Mouse (Mus musculus): ENCODE data around the gene Asprv1. TPM values are rescaled to one million over a fixed set of nuclear protein-coding genes. Genes with fewer than 3 reads are reported as not detected.

The Asprv1 gene
- polyA plus RNA-seq, 1 experiment from 2014 or later = 0.59 TPM

GRCm38 (mm10) chr6:86665560-86666307 is 37.8 kb downstream of the Asprv1 start:
- WGBS = 88% methylated on average over 17 of the region's 17 CpGs
- H3K4me2 ChIP-seq (ENCODE audit: low read depth, low read length, severe bottlenecking) = no peak overlapping the region

GRCm38 (mm10) chr6:86667061-86667460 is 39.1 kb downstream of the Asprv1 start:
- H3K9me3 ChIP-seq (ENCODE audit: control insufficient read depth, low read length) = no peaks in the 10 kb centered on the region
- no peak overlapping the region for H3K27ac ChIP-seq (ENCODE audit: low read depth, low read length)
- DNase-seq (ENCODE audit: low spot score) = no peak
- no peak overlapping the region for H3K4me2 ChIP-seq (ENCODE audit: low read depth, low read length, severe bottlenecking)
- ATAC-seq (replicated peaks; ENCODE audit: low FRiP score) = no peak
- H3K27me3 ChIP-seq (ENCODE audit: control insufficient read depth, insufficient read depth, low read length) = no peaks in the 10 kb centered on the region
- H3K36me3 ChIP-seq (ENCODE audit: control insufficient read depth, insufficient read depth, low read length) = no peaks in the 10 kb centered on the region; the same call in 1 of the 2 replicates
- H3K9ac ChIP-seq (ENCODE audit: low read length) = no peak overlapping the region
- 93% methylated on average over 10 of the region's 10 CpGs for WGBS
- no peak overlapping the region for H3K4me3 ChIP-seq (ENCODE audit: low read depth, low read length)
- H3K4me1 ChIP-seq (replicated peaks; ENCODE audit: control insufficient read depth, insufficient read depth, low read length) = peaks cover 3% of the 10 kb centered on the region; the same call in 1 of the 2 replicates

More at GRCm38 (mm10) chr6:86665560-86666307, 37.8 kb downstream of the Asprv1 start:
- H3K4me3 ChIP-seq (ENCODE audit: low read depth, low read length) = no peak overlapping the region
- DNase-seq (ENCODE audit: low spot score) (no peak), ATAC-seq (replicated peaks; ENCODE audit: low FRiP score) (no peak)
- no peak overlapping the region for H3K9ac ChIP-seq (ENCODE audit: low read length)
- no peak overlapping the region for H3K27ac ChIP-seq (ENCODE audit: low read depth, low read length)
- peaks cover 3% of the 10 kb centered on the region; the same call in 1 of the 2 replicates for H3K4me1 ChIP-seq (replicated peaks; ENCODE audit: control insufficient read depth, insufficient read depth, low read length)
- no peaks in the 10 kb centered on the region for H3K9me3 ChIP-seq (ENCODE audit: control insufficient read depth, low read length)
- H3K27me3 ChIP-seq (ENCODE audit: control insufficient read depth, insufficient read depth, low read length) = no peaks in the 10 kb centered on the region
- H3K36me3 ChIP-seq (ENCODE audit: control insufficient read depth, insufficient read depth, low read length) = no peaks in the 10 kb centered on the region; the same call in 1 of the 2 replicates

- ATAC-seq (replicated peaks; ENCODE audit: low FRiP score) = no peak
- H3K4me1 ChIP-seq (replicated peaks; ENCODE audit: control insufficient read depth, insufficient read depth, low read length) = peaks cover 3% of the 10 kb centered on the region; the same call in 1 of the 2 replicates
- 0 out of 2 replicates have a peak within 1 kb of the TSS, but pooled peaks have one; percentile 25 for H3K27ac ChIP-seq (ENCODE audit: low read depth, low read length)
- H3K9ac ChIP-seq (ENCODE audit: low read length) = peak within 1 kb of the TSS; percentile 72
- WGBS = under 1% methylated on average over 70 of the region's 76 CpGs
- peak within 1 kb of the TSS; percentile 92 for H3K4me2 ChIP-seq (ENCODE audit: low read depth, low read length, severe bottlenecking)
- H3K36me3 ChIP-seq (ENCODE audit: control insufficient read depth, insufficient read depth, low read length) = no peaks in the 10 kb centered on the region
- peak within 1 kb of the TSS; percentile 93 for H3K4me3 ChIP-seq (ENCODE audit: low read depth, low read length)
- H3K27me3 ChIP-seq (ENCODE audit: control insufficient read depth, insufficient read depth, low read length) = no peaks in the 10 kb centered on the region
- H3K9me3 ChIP-seq (ENCODE audit: control insufficient read depth, low read length) = no peaks in the 10 kb centered on the region
- DNase-seq (ENCODE audit: low spot score) = no peak
Observed at GRCm38 (mm10) chr6:86668580-86669239, 40.7 kb downstream of the Asprv1 start, which contains the start of gene Mxd1. Gene Mxd1, minus strand, starts transcription at chr6:86669161.

- Histone ChIP-seq H3K4me1 (replicated peaks; ENCODE audit: control insufficient read depth, insufficient read depth, low read length) (peaks cover 3% of the 10 kb centered on the region; the same call in 1 of the 2 replicates), H3K4me2 (ENCODE audit: low read depth, low read length, severe bottlenecking) (peak overlapping the region; percentile 83), H3K27ac (ENCODE audit: low read depth, low read length) (0 out of 2 replicates have a peak overlapping the region, but pooled peaks have one; percentile 25), H3K9ac (ENCODE audit: low read length) (peak overlapping the region; percentile 44), H3K27me3 (ENCODE audit: control insufficient read depth, insufficient read depth, low read length) (no peaks in the 10 kb centered on the region), H3K36me3 (ENCODE audit: control insufficient read depth, insufficient read depth, low read length) (no peaks in the 10 kb centered on the region), H3K9me3 (ENCODE audit: control insufficient read depth, low read length) (no peaks in the 10 kb centered on the region), H3K4me3 (ENCODE audit: low read depth, low read length) (peak overlapping the region; percentile 93)
- DNase-seq (ENCODE audit: low spot score) = peak; percentile 100
- peak; percentile 100 for ATAC-seq (replicated peaks; ENCODE audit: low FRiP score)
- WGBS = under 1% methylated on average over 27 of the region's 37 CpGs
Observed at GRCm38 (mm10) chr6:86669240-86669727, 41.3 kb downstream of the Asprv1 start.

- WGBS = 17% methylated on average over 2 of the region's 2 CpGs
- no peak overlapping the region for H3K4me3 ChIP-seq (ENCODE audit: low read depth, low read length)
- H3K36me3 ChIP-seq (ENCODE audit: control insufficient read depth, insufficient read depth, low read length) = no peaks in the 10 kb centered on the region
- ATAC-seq (replicated peaks; ENCODE audit: low FRiP score) (no peak), DNase-seq (ENCODE audit: low spot score) (peak; percentile 58)
- H3K9me3 ChIP-seq (ENCODE audit: control insufficient read depth, low read length) = no peaks in the 10 kb centered on the region
- H3K27me3 ChIP-seq (ENCODE audit: control insufficient read depth, insufficient read depth, low read length) = no peaks in the 10 kb centered on the region
- peaks cover 3% of the 10 kb centered on the region; the same call in 1 of the 2 replicates for H3K4me1 ChIP-seq (replicated peaks; ENCODE audit: control insufficient read depth, insufficient read depth, low read length)
- H3K4me2 ChIP-seq (ENCODE audit: low read depth, low read length, severe bottlenecking) = no peak overlapping the region
- H3K27ac ChIP-seq (ENCODE audit: low read depth, low read length) = no peak overlapping the region
- H3K9ac ChIP-seq (ENCODE audit: low read length) = no peak overlapping the region
Observed at GRCm38 (mm10) chr6:86670873-86671272, 42.9 kb downstream of the Asprv1 start.

GRCm38 (mm10) chr6:86678341-86678740 is 50.4 kb downstream of the Asprv1 start:
- 90% methylated on average over 6 of the region's 6 CpGs for WGBS
- no peak for DNase-seq (ENCODE audit: low spot score)
- Histone ChIP-seq H3K9ac (ENCODE audit: low read length) (no peak overlapping the region), H3K27me3 (ENCODE audit: control insufficient read depth, insufficient read depth, low read length) (no peaks in the 10 kb centered on the region), H3K4me1 (replicated peaks; ENCODE audit: control insufficient read depth, insufficient read depth, low read length) (no peaks in the 10 kb centered on the region), H3K27ac (ENCODE audit: low read depth, low read length) (no peak overlapping the region), H3K9me3 (ENCODE audit: control insufficient read depth, low read length) (no peaks in the 10 kb centered on the region), H3K4me2 (ENCODE audit: low read depth, low read length, severe bottlenecking) (no peak overlapping the region), H3K4me3 (ENCODE audit: low read depth, low read length) (no peak overlapping the region), H3K36me3 (ENCODE audit: control insufficient read depth, insufficient read depth, low read length) (peaks cover 8% of the 10 kb centered on the region)
- no peak for ATAC-seq (replicated peaks; ENCODE audit: low FRiP score)

Other genes with a start within 250 kb of the Asprv1 start
- 94.8 and 95.3 TPM in 2 replicates for gene Pcyox1, start 231.0 kb upstream of the Asprv1 start, polyA plus RNA-seq (2014; fragmentation: Nextera tagmentation; extraction: Ambion mirVana)
- 271 and 307 TPM in 2 replicates for gene Tia1, start 223.9 kb upstream of the Asprv1 start, polyA plus RNA-seq (2014; fragmentation: Nextera tagmentation; extraction: Ambion mirVana)
- gene Gm44790, start 201.5 kb upstream of the Asprv1 start, polyA plus RNA-seq (2014; fragmentation: Nextera tagmentation; extraction: Ambion mirVana) = 0.37 TPM in 1 of 2 replicates, not detected in the other
- gene C87436, start 189.8 kb upstream of the Asprv1 start, polyA plus RNA-seq (2014; fragmentation: Nextera tagmentation; extraction: Ambion mirVana) = 28.1 and 28.6 TPM in 2 replicates
- 573 and 583 TPM in 2 replicates for gene Pcbp1, start 101.8 kb upstream of the Asprv1 start, polyA plus RNA-seq (2014; fragmentation: Nextera tagmentation; extraction: Ambion mirVana)
- gene Mxd1, start 41.0 kb downstream of the Asprv1 start, polyA plus RNA-seq (2014; fragmentation: Nextera tagmentation; extraction: Ambion mirVana) = 16.8 and 17.5 TPM in 2 replicates
- gene Snrnp27, start 56.4 kb downstream of the Asprv1 start, polyA plus RNA-seq (2014; fragmentation: Nextera tagmentation; extraction: Ambion mirVana) = 128 and 139 TPM in 2 replicates
- gene Gmcl1, start 105.2 kb downstream of the Asprv1 start, polyA plus RNA-seq (2014; fragmentation: Nextera tagmentation; extraction: Ambion mirVana) = 44.2 and 46.8 TPM in 2 replicates
- 5.7 and 6.1 TPM in 2 replicates for gene Anxa4, start 165.4 kb downstream of the Asprv1 start, polyA plus RNA-seq (2014; fragmentation: Nextera tagmentation; extraction: Ambion mirVana)
- 21.9 and 23.2 TPM in 2 replicates for gene Aak1, start 221.4 kb downstream of the Asprv1 start, polyA plus RNA-seq (2014; fragmentation: Nextera tagmentation; extraction: Ambion mirVana)

Data from forebrain, embryonic 11.5 days (tissue).